Mouse (Mus musculus) CH12.LX (cell line): ENCODE results near the gene Adgre4. TPM values are rescaled to one million over a fixed set of nuclear protein-coding genes. Genes with fewer than 3 reads are reported as not detected.

Source experiments
- DNase-seq: peaks from one replicate; pipeline ENCODE4 v3.0.0-alpha.2; 2013; ENCODE audit errors: extremely low read depth
- H3K27ac ChIP-seq: 2 replicates; pipeline ENCODE4 v1.5.1; 2012; ENCODE audit warnings: low read depth, mild to moderate bottlenecking, control low read depth, moderate library complexity; ENCODE audit not compliant: insufficient read depth
- H3K27me3 ChIP-seq: replicated peaks from 2 replicates; pipeline ENCODE3; 2012; ENCODE audit warnings: inconsistent platforms
- H3K36me3 ChIP-seq, 2 experiments: replicated peaks in 1 of 2; 2 replicates each; pipeline versions ENCODE3 to v1.6.1; 2012; ENCODE audit warnings: inconsistent platforms in 1 of 2, low read length in 1 of 2, mild to moderate bottlenecking in 1 of 2, mixed read lengths in 1 of 2, moderate library complexity in 1 of 2; ENCODE audit not compliant: control insufficient read depth in 1 of 2, insufficient read depth in 1 of 2
- H3K4me1 ChIP-seq, 2 experiments: 2 replicates each; pipeline ENCODE4 v1.6.1; 2012; ENCODE audit warnings: inconsistent platforms in 1 of 2, moderate library complexity in 1 of 2; ENCODE audit not compliant: insufficient read depth in 2 of 2, control insufficient read depth in 1 of 2
- H3K4me2 ChIP-seq: 2 replicates; pipeline ENCODE4 v1.6.1; 2012; ENCODE audit warnings: low read depth, mild to moderate bottlenecking, control low read depth; ENCODE audit not compliant: poor library complexity, insufficient read depth, severe bottlenecking
- H3K4me3 ChIP-seq, 3 experiments: fragments of 150-350 bp in 1 of 3; sonication (generic) in 1 of 3; replicated peaks in 1 of 3; 2 replicates each; pipeline versions ENCODE3 to v1.5.1; 2011 to 2012; ENCODE audit warnings: low read depth in 2 of 3, low read length in 2 of 3, mild to moderate bottlenecking in 2 of 3, moderate library complexity in 2 of 3, control low read depth in 1 of 3, improper control_type of control experiment in 1 of 3, inconsistent platforms in 1 of 3, mixed read lengths in 1 of 3; ENCODE audit not compliant: poor library complexity in 1 of 3
- H3K79me2 ChIP-seq: replicated peaks from 2 replicates; pipeline ENCODE4 v1.6.1; 2012; ENCODE audit warnings: mild to moderate bottlenecking, moderate library complexity; ENCODE audit not compliant: control insufficient read depth, poor library complexity, insufficient read depth, severe bottlenecking; ENCODE audit errors: extremely low read depth
- H3K9ac ChIP-seq: 2 replicates; pipeline ENCODE4 v1.6.1; 2012; ENCODE audit warnings: low read depth, mild to moderate bottlenecking, control low read depth, moderate library complexity; ENCODE audit not compliant: insufficient read depth
- H3K9me3 ChIP-seq: replicated peaks from 2 replicates; pipeline ENCODE3; 2012; ENCODE audit warnings: low read length, inconsistent platforms, mixed read lengths
- CHD1 ChIP-seq: IDR thresholded peaks from 2 replicates; pipeline ENCODE4 v1.6.1; 2012; ENCODE audit warnings: low read depth, low read length, improper control_type of control experiment, inconsistent platforms
- CHD2 ChIP-seq: IDR thresholded peaks from 2 replicates; pipeline ENCODE4 v1.6.1; 2011; ENCODE audit warnings: low read length, improper control_type of control experiment
- CTCF ChIP-seq, 2 experiments: IDR thresholded peaks in 1 of 2; conservative IDR thresholded peaks in 1 of 2; 2 replicates each; pipeline ENCODE4 v1.5.1; 2011 to 2012; ENCODE audit warnings: low read depth in 2 of 2, low read length in 2 of 2, improper control_type of control experiment in 1 of 2, inconsistent platforms in 1 of 2, mild to moderate bottlenecking in 1 of 2, moderate library complexity in 1 of 2
- E2F4 ChIP-seq: IDR thresholded peaks from 2 replicates; pipeline ENCODE4 v1.6.1; 2011; ENCODE audit warnings: low read depth, low read length, improper control_type of control experiment; ENCODE audit not compliant: insufficient replicate concordance
- ELF1 ChIP-seq: IDR thresholded peaks from 2 replicates; pipeline ENCODE4 v1.6.1; 2014; ENCODE audit warnings: low read depth, mild to moderate bottlenecking, inconsistent platforms, low read length, improper control_type of control experiment
- EP300 ChIP-seq: IDR thresholded peaks from 2 replicates; pipeline ENCODE4 v1.6.1; 2011; ENCODE audit warnings: low read length, improper control_type of control experiment
- IRF4 ChIP-seq: IDR thresholded peaks from 2 replicates; pipeline ENCODE4 v1.6.1; 2014; ENCODE audit warnings: low read depth, mild to moderate bottlenecking, inconsistent platforms, low read length, improper control_type of control experiment
- JUND ChIP-seq: conservative IDR thresholded peaks from 2 replicates; pipeline ENCODE4 v1.6.1; 2011; ENCODE audit warnings: low read depth, low read length, improper control_type of control experiment
- MAFK ChIP-seq: IDR thresholded peaks from 2 replicates; pipeline ENCODE4 v1.6.1; 2011; ENCODE audit warnings: low read length, improper control_type of control experiment; ENCODE audit not compliant: insufficient replicate concordance
- MAX ChIP-seq: IDR thresholded peaks from 2 replicates; pipeline ENCODE4 v1.6.1; 2011; ENCODE audit warnings: low read length, improper control_type of control experiment
- MAZ ChIP-seq: IDR thresholded peaks from 2 replicates; pipeline ENCODE4 v1.6.1; 2012; ENCODE audit warnings: low read depth, mild to moderate bottlenecking, inconsistent platforms, low read length, improper control_type of control experiment, moderate library complexity
- MXI1 ChIP-seq: IDR thresholded peaks from 2 replicates; pipeline ENCODE4 v1.6.1; 2011; ENCODE audit warnings: mild to moderate bottlenecking, low read depth, low read length, improper control_type of control experiment
- MYC ChIP-seq: IDR thresholded peaks from 2 replicates; pipeline ENCODE4 v1.6.1; 2011; ENCODE audit warnings: low read depth, mild to moderate bottlenecking, improper control_type of control experiment, low read length
- NELFE ChIP-seq: IDR thresholded peaks from 2 replicates; pipeline ENCODE4 v1.6.1; 2011; ENCODE audit warnings: low read depth, low read length, improper control_type of control experiment
- NRF1 ChIP-seq: IDR thresholded peaks from 2 replicates; pipeline ENCODE4 v1.6.1; 2014; ENCODE audit warnings: low read depth, mild to moderate bottlenecking, inconsistent platforms, low read length, improper control_type of control experiment, moderate library complexity
- POLR2A ChIP-seq: IDR thresholded peaks from 2 replicates; pipeline ENCODE4 v1.6.1; 2011; ENCODE audit warnings: low read depth, mild to moderate bottlenecking, improper control_type of control experiment, low read length
- POLR2AphosphoS2 ChIP-seq: IDR thresholded peaks from 2 replicates; pipeline ENCODE4 v1.6.1; 2011; ENCODE audit warnings: low read depth, low read length, improper control_type of control experiment
- RAD21 ChIP-seq: IDR thresholded peaks from 2 replicates; pipeline ENCODE4 v1.6.1; 2011; ENCODE audit warnings: low read depth, mild to moderate bottlenecking, low read length, improper control_type of control experiment, moderate library complexity
- RCOR1 ChIP-seq: conservative IDR thresholded peaks from 2 replicates; pipeline ENCODE4 v1.6.1; 2012; ENCODE audit warnings: low read depth, mild to moderate bottlenecking, inconsistent platforms, low read length, improper control_type of control experiment
- SIN3A ChIP-seq: IDR thresholded peaks from 2 replicates; pipeline ENCODE4 v1.6.1; 2012; ENCODE audit warnings: low read length, improper control_type of control experiment, inconsistent platforms
- TBP ChIP-seq: conservative IDR thresholded peaks from 2 replicates; pipeline ENCODE4 v1.6.1; 2011; ENCODE audit warnings: low read depth, low read length, improper control_type of control experiment
- UBTF ChIP-seq: IDR thresholded peaks from 2 replicates; pipeline ENCODE4 v1.6.1; 2012; ENCODE audit warnings: low read depth, mild to moderate bottlenecking, inconsistent platforms, low read length, improper control_type of control experiment, moderate library complexity
- USF1 ChIP-seq: IDR thresholded peaks from 2 replicates; pipeline ENCODE4 v1.6.1; 2014; ENCODE audit warnings: low read depth, mild to moderate bottlenecking, inconsistent platforms, low read length, improper control_type of control experiment
- USF2 ChIP-seq: conservative IDR thresholded peaks from 2 replicates; pipeline ENCODE4 v1.6.1; 2011; ENCODE audit warnings: low read depth, low read length, improper control_type of control experiment
- ZC3H11A ChIP-seq: IDR thresholded peaks from 2 replicates; pipeline ENCODE4 v1.6.1; 2012; ENCODE audit warnings: low read depth, mild to moderate bottlenecking, inconsistent platforms, low read length, improper control_type of control experiment
- ZKSCAN1 ChIP-seq: IDR thresholded peaks from 2 replicates; pipeline ENCODE4 v1.6.1; 2012; ENCODE audit warnings: low read depth, inconsistent platforms, low read length, improper control_type of control experiment, borderline replicate concordance
- ZNF384 ChIP-seq: IDR thresholded peaks from 2 replicates; pipeline ENCODE4 v1.6.1; 2012; ENCODE audit warnings: low read depth, low read length, improper control_type of control experiment, inconsistent platforms
- dilution Hi-C: fragments of 300-500 bp; cut with MboI; formaldehyde crosslinking; loops from 2 replicates; pipeline ENCODE4 v1.14.3; 2020; ENCODE audit warnings: low sequenced_read_pairs; ENCODE audit not compliant: extremely low pct_unique_long_range_greater_than_20kb, extremely low pct_ligation_motif_present
- in situ Hi-C: fragments of 300-500 bp; cut with MboI; formaldehyde crosslinking; loops from 3 replicates; pipeline ENCODE4 v1.14.3; 2019; ENCODE audit warnings: low sequenced_read_pairs, low pct_ligation_motif_present, low pct_unique_long_range_greater_than_20kb, mixed read lengths
- polyA plus RNA-seq: library from polyadenylated mRNA; unstranded; fragments of >175 nt; gene quantifications from 2 replicates; pipeline ENCODE4 v1.2.1, GENCODE M21; 2012; ENCODE audit warnings: low read depth; ENCODE audit not compliant: insufficient read length
- total RNA-seq, 2 experiments: library from RNA; depleted of rRNA; stranded (reverse); fragments of 300-350 nt in 1 of 2; fragments of >200 nt in 1 of 2; gene quantifications; 2 replicates each; pipeline ENCODE4 v1.2.3; 2012 to 2014

Adgre4 gene
- total and polyA plus RNA-seq, 3 experiments, result 0.09 to 0.11 TPM; not detected in 1

DNA sequence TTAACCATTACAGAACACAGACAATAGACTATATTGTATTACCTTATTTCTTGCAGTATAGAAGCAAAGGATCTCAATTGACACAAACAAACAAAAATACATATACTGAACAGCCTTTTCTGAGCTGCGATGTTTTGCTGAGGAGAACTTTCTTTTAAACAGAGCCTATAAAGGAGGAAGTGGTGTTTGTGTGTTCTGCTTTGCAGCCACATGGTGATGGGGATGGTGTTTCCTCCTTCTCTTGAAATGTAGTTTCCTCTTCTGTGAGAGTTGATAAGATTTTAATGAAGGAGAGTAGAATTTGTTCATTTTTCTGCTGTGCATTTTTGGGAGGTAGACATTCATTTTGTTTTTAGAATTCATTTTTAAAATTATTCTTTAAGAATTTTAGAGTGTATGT is 13.1 kb upstream of the Adgre4 start:
- dilution Hi-C loops, result no loop called here

GRCm38 (mm10) chr17:55751170-55751569 is 1.4 kb downstream of the Adgre4 start:
- in situ Hi-C loops, result no loop called here

More for the DNA sequence above, 13.1 kb upstream of the Adgre4 start:
- Histone ChIP-seq H3K4me3 (no peak overlapping the region), H3K4me1 (no peaks in the 10 kb centered on the region), H3K36me3 (no peaks in the 10 kb centered on the region), H3K4me2 (no peak overlapping the region), H3K9ac (no peak overlapping the region), H3K9me3 (no peaks in the 10 kb centered on the region), H3K27me3 (no peaks in the 10 kb centered on the region), H3K79me2 (no peaks in the 10 kb centered on the region)
- no peak for DNase-seq
- no peak for TF ChIP-seq MAX
- TF ChIP-seq, all 38 proteins: peak for 0
- in situ Hi-C loops, result no loop called here
- no peak overlapping the region for H3K27ac ChIP-seq

GRCm38 (mm10) chr17:55813642-55814041 is 63.9 kb downstream of the Adgre4 start:
- Histone ChIP-seq H3K36me3 (no peaks in the 10 kb centered on the region), H3K27ac (no peak overlapping the region), H3K4me1 (no peaks in the 10 kb centered on the region), H3K79me2 (no peaks in the 10 kb centered on the region), H3K27me3 (peaks cover 2% of the 10 kb centered on the region), H3K4me2 (no peak overlapping the region), H3K9ac (no peak overlapping the region), H3K9me3 (no peaks in the 10 kb centered on the region), H3K4me3 (no peak overlapping the region)
- DNase-seq, result peak; percentile 38
- dilution Hi-C loops, result no loop called here
- in situ Hi-C loops, result no loop called here
- TF ChIP-seq SIN3A (no peak), ZKSCAN1 (no peak), USF1 (no peak), NELFE (no peak), POLR2AphosphoS2 (no peak), EP300 (no peak), ZNF384 (peak; percentile 59), MAX (no peak), CHD1 (no peak), MXI1 (no peak), RCOR1 (no peak), MYC (no peak), IRF4 (no peak), UBTF (no peak), MAZ (no peak), ELF1 (no peak), ZC3H11A (peak; percentile 31; the same call in 1 of the 2 replicates), MAFK (no peak), JUND (no peak), TBP (no peak), NRF1 (no peak), CHD2 (no peak), E2F4 (no peak), RAD21 (peak; percentile 71), POLR2A (no peak), USF2 (no peak), CTCF (conservative IDR thresholded peaks at IDR 0.05 in 1 of 2, IDR thresholded peaks at IDR 0.05 in 1 of 2; ENCODE audit: low read depth in 2 of 2, low read length in 2 of 2) (peak; percentile 63 to 79)

More at GRCm38 (mm10) chr17:55751170-55751569, 1.4 kb downstream of the Adgre4 start:
- no peaks in the 10 kb centered on the region for H3K4me1 ChIP-seq
- peaks cover 5% of the 10 kb centered on the region for H3K27me3 ChIP-seq
- no peak overlapping the region for H3K4me3 ChIP-seq
- no peak for TF ChIP-seq CHD1
- no peak for TF ChIP-seq MAFK
- no peak for TF ChIP-seq ZNF384
- no peak overlapping the region for H3K9ac ChIP-seq
- H3K4me2 ChIP-seq, result no peak overlapping the region; the same call in 1 of the 2 replicates
- DNase-seq, result no peak
- no peaks in the 10 kb centered on the region for H3K36me3 ChIP-seq
- dilution Hi-C loops, result no loop called here
- H3K9me3 ChIP-seq, result no peaks in the 10 kb centered on the region
- H3K27ac ChIP-seq, result no peak overlapping the region
- no peaks in the 10 kb centered on the region for H3K79me2 ChIP-seq
